Mouse (Mus musculus) lung, postnatal 4 days (tissue): ENCODE results near the gene Cpne5.
"Not testable (repeated sequence)": the region's sequence is repeated elsewhere in the genome, so short reads cannot be mapped to it uniquely, and the experiment has no call there.

ENCODE experiments used
- DNase-seq, 2 experiments: peaks; one replicate each; pipeline ENCODE4 v3.0.0; 2021

Gene Cpne5

GRCm38 (mm10) chr17:29237772-29238420 is at the start of gene Cpne5:
Cpne5 (minus strand) TSS chr17:29238167.
- peak in 1 of 2 experiments; percentile 18 for DNase-seq

- no peak for DNase-seq
Measured at GRCm38 (mm10) chr17:29282216-29282952, 44.4 kb upstream of the Cpne5 start.

GRCm38 (mm10) chr17:29281541-29281940 is 43.6 kb upstream of the Cpne5 start:
- DNase-seq: no peak

- no peak for DNase-seq
Measured at GRCm38 (mm10) chr17:29280422-29280821, 42.5 kb upstream of the Cpne5 start.

- DNase-seq: peak; percentile 52 to 63
Measured at GRCm38 (mm10) chr17:29273889-29274288, 35.9 kb upstream of the Cpne5 start.

- DNase-seq: no peak
Measured at GRCm38 (mm10) chr17:29273156-29273555, 35.2 kb upstream of the Cpne5 start.

GRCm38 (mm10) chr17:29270148-29270698 is 32.3 kb upstream of the Cpne5 start:
- no peak for DNase-seq

- DNase-seq: no peak
Measured at GRCm38 (mm10) chr17:29269349-29269706, 31.4 kb upstream of the Cpne5 start.

GRCm38 (mm10) chr17:29268682-29269348 is 30.8 kb upstream of the Cpne5 start, which contains the start of gene BC004004:
BC004004 (plus strand) TSS chr17:29268788.
- peak; percentile 97 to 98 for DNase-seq

GRCm38 (mm10) chr17:29267931-29268681 is 30.1 kb upstream of the Cpne5 start:
- peak in 1 of 2 experiments; percentile 41 for DNase-seq

GRCm38 (mm10) chr17:29267040-29267439 is 29.1 kb upstream of the Cpne5 start:
- DNase-seq: not testable (repeated sequence)

- DNase-seq: no peak
Measured at GRCm38 (mm10) chr17:29264760-29265159, 26.8 kb upstream of the Cpne5 start.

GRCm38 (mm10) chr17:29263840-29264633 is 26.1 kb upstream of the Cpne5 start, which contains the start of gene Ppil1:
Ppil1 (minus strand) TSS chr17:29264186.
- peak; percentile 88 to 89 for DNase-seq

GRCm38 (mm10) chr17:29263417-29263816 is 25.4 kb upstream of the Cpne5 start:
- DNase-seq: no peak

GRCm38 (mm10) chr17:29262259-29262649 is 24.3 kb upstream of the Cpne5 start:
- DNase-seq: no peak

- no peak for DNase-seq
Measured at GRCm38 (mm10) chr17:29261603-29262258, 23.8 kb upstream of the Cpne5 start.

GRCm38 (mm10) chr17:29260501-29260900 is 22.5 kb upstream of the Cpne5 start:
- DNase-seq: no peak

GRCm38 (mm10) chr17:29259489-29259888 is 21.5 kb upstream of the Cpne5 start:
- peak; percentile 81 to 87 for DNase-seq

GRCm38 (mm10) chr17:29258921-29259320 is 21.0 kb upstream of the Cpne5 start:
- no peak for DNase-seq

GRCm38 (mm10) chr17:29258025-29258558 is 20.1 kb upstream of the Cpne5 start:
- no peak for DNase-seq

- no peak for DNase-seq
Measured at GRCm38 (mm10) chr17:29257001-29257511, 19.1 kb upstream of the Cpne5 start.
